Mouse (Mus musculus) forebrain, embryonic 16.5 days (tissue): ENCODE measurements around the gene Pagr1b. TPM values are rescaled to one million over a fixed set of nuclear protein-coding genes. Genes with fewer than 3 reads are reported as not detected.

Experiments used
- microRNA-seq: library from miRNA; unstranded; fragments of <30 nt; microRNA quantifications from one replicate; pipeline ENCODE4, GENCODE M21; 2017
- polyA plus RNA-seq: library from polyadenylated mRNA; unstranded; fragments of >200 nt; fragmentation: Nextera tagmentation; extraction: Ambion mirVana; gene quantifications from 2 replicates; pipeline ENCODE4 v1.2.1, GENCODE M21; 2015

Gene Pagr1b
- polyA plus RNA-seq, 1 experiment from 2014 or later: not detected

Small RNAs within 50 kb of the gene (microRNA-seq; reads per million reads assigned to microRNA genes)
- gene Gm44343: not detected

Other genes with a start within 250 kb of the Pagr1b start
- gene Ypel3, start 239.5 kb downstream of the Pagr1b start, polyA plus RNA-seq: 199 and 202 TPM in 2 replicates
- 0.73 and 0.86 TPM in 2 replicates for gene Tbx6, start 235.0 kb downstream of the Pagr1b start, polyA plus RNA-seq
- gene Ppp4c, start 224.0 kb downstream of the Pagr1b start, polyA plus RNA-seq: 196 and 202 TPM in 2 replicates
- gene Fam57b, start 218.8 kb downstream of the Pagr1b start, polyA plus RNA-seq: 32.8 and 40.4 TPM in 2 replicates
- not detected in 2 replicates for gene 4930451I11Rik, start 184.8 kb downstream of the Pagr1b start, polyA plus RNA-seq
- 10.8 and 14.3 TPM in 2 replicates for gene Doc2a, start 169.1 kb downstream of the Pagr1b start, polyA plus RNA-seq
- gene Hirip3, start 154.5 kb downstream of the Pagr1b start, polyA plus RNA-seq: 25.6 and 28.1 TPM in 2 replicates
- gene Ino80e, start 154.1 kb downstream of the Pagr1b start, polyA plus RNA-seq: 95.1 and 97.9 TPM in 2 replicates
- 55.3 and 65.6 TPM in 2 replicates for gene Taok2, start 131.8 kb downstream of the Pagr1b start, polyA plus RNA-seq
- gene Tmem219, start 93.6 kb downstream of the Pagr1b start, polyA plus RNA-seq: 33.3 and 37.3 TPM in 2 replicates
- gene Kctd13, start 87.6 kb downstream of the Pagr1b start, polyA plus RNA-seq: 131 and 132 TPM in 2 replicates
- gene Asphd1, start 66.9 kb downstream of the Pagr1b start, polyA plus RNA-seq: 4.8 and 8.5 TPM in 2 replicates
- 26.1 and 30.6 TPM in 2 replicates for gene Sez6l2, start 65.9 kb downstream of the Pagr1b start, polyA plus RNA-seq
- 115 and 122 TPM in 2 replicates for gene Cdipt, start 40.6 kb downstream of the Pagr1b start, polyA plus RNA-seq
- gene Cdiptos, start 40.4 kb downstream of the Pagr1b start, polyA plus RNA-seq: 0.45 and 1.2 TPM in 2 replicates
- 3.0 and 3.7 TPM in 2 replicates for gene Mvp, start 1.9 kb downstream of the Pagr1b start, polyA plus RNA-seq
- gene Pagr1a, start 868 bp upstream of the Pagr1b start, polyA plus RNA-seq: 22.9 and 39.8 TPM in 2 replicates
- 54.8 and 74.1 TPM in 2 replicates for gene Gm42742, start 4.6 kb upstream of the Pagr1b start, polyA plus RNA-seq
- 21.1 and 29.9 TPM in 2 replicates for gene Prrt2, start 4.7 kb upstream of the Pagr1b start, polyA plus RNA-seq
- 57.9 and 58.8 TPM in 2 replicates for gene Maz, start 10.6 kb upstream of the Pagr1b start, polyA plus RNA-seq
- gene Kif22, start 26.0 kb upstream of the Pagr1b start, polyA plus RNA-seq: 52.9 and 61.2 TPM in 2 replicates
- not detected in 2 replicates for gene Zg16, start 70.8 kb upstream of the Pagr1b start, polyA plus RNA-seq
- 1.5 and 1.9 TPM in 2 replicates for gene AI467606, start 74.9 kb upstream of the Pagr1b start, polyA plus RNA-seq
- 0.28 and 1.0 TPM in 2 replicates for gene Qprt, start 105.7 kb upstream of the Pagr1b start, polyA plus RNA-seq
- 0.09 TPM in 1 of 2 replicates, not detected in the other for gene Spn, start 121.3 kb upstream of the Pagr1b start, polyA plus RNA-seq
- 88.2 and 91.0 TPM in 2 replicates for gene Cd2bp2, start 179.6 kb upstream of the Pagr1b start, polyA plus RNA-seq
- 24.9 and 31.0 TPM in 2 replicates for gene Tbc1d10b, start 192.0 kb upstream of the Pagr1b start, polyA plus RNA-seq
- gene Mylpf, start 192.4 kb upstream of the Pagr1b start, polyA plus RNA-seq: 4.1 and 8.3 TPM in 2 replicates
- gene Zfp553, start 216.6 kb upstream of the Pagr1b start, polyA plus RNA-seq: 66.1 and 69.3 TPM in 2 replicates
- 18.8 and 26.5 TPM in 2 replicates for gene Sept1, start 216.6 kb upstream of the Pagr1b start, polyA plus RNA-seq
- gene Zfp771, start 227.8 kb upstream of the Pagr1b start, polyA plus RNA-seq: 59.1 and 66.6 TPM in 2 replicates
- gene Dctpp1, start 244.2 kb upstream of the Pagr1b start, polyA plus RNA-seq: 143 and 147 TPM in 2 replicates